Mouse (Mus musculus) splenic B cell, adult 2 months (primary cell): ENCODE measurements around the gene Gna15.

Source experiments
- DNase-seq: peaks from one replicate; pipeline ENCODE4 v3.0.0-alpha.2; 2011; ENCODE audit warnings: low read depth, low spot score
- H3K27me3 ChIP-seq: 2 replicates; pipeline ENCODE4 v1.6.1; 2012; ENCODE audit warnings: mild to moderate bottlenecking, low read length, moderate library complexity, mixed read lengths; ENCODE audit not compliant: control insufficient read depth, poor library complexity, insufficient read depth, severe bottlenecking
- H3K36me3 ChIP-seq: 2 replicates; pipeline ENCODE4 v1.6.1; 2012; ENCODE audit warnings: mild to moderate bottlenecking, low read length, moderate library complexity, mixed read lengths; ENCODE audit not compliant: control insufficient read depth, poor library complexity, insufficient read depth, severe bottlenecking

Gene Gna15

DNA sequence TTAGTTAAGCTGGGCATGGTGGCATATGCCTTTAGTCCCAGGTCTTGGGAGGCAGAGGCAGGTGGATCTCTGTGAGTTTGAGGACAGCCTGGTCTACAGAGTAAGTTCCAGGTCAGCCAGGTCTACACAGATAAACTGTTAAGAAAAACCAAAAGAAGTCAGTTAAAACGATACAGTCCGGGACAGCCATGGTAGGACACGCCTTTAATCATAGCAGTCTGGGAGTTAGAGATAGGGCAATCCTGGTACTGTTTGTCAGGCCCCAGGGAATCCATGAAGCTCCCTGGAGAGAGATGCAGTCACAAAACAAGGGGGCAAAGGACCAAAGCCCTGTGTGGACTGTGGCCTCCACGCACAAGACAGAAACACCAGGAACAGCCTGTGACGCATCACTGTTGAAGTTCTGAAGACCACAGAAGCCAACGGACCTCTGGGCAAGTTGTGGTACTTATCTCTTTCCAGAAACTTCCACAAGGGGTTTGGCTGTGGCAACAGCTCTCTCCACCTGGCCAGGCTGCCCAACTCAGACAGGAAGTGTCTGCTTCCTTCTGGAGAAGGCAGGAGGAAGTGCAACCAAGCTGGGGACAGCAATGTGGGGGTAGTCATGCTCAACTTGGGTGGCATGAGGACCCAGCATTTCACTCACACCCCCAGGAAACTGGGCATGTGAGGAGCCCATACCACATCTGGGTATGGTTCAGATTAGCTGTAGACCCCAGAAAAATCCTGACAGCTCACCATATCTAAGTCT, 4.6 kb downstream of the Gna15 start:
- no peaks in the 10 kb centered on the region for H3K36me3 ChIP-seq
- no peaks in the 10 kb centered on the region for H3K27me3 ChIP-seq
- DNase-seq: peak; percentile 73

DNA sequence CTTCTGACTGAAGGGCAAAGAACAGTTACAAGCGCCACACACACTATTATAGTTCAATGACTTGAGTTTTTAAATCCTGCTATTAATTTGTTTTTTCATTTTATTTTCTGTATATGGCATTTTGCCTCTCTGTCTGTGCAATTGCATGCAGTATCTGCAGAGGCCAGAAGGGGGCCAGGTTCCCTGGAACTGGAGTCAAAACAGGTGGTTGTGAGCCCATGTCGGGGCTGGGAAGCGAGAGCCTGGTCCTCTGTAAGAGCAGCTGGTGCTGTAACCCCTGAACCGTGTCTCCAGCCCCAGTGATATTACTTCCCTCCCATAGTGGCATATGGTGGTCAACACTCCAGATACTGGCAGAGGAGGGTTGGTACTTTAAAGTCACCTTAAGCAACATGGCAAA, 5.5 kb downstream of the Gna15 start:
- peak; percentile 83 for DNase-seq
- Histone ChIP-seq H3K36me3 (peaks cover 4% of the 10 kb centered on the region), H3K27me3 (no peaks in the 10 kb centered on the region)

DNA sequence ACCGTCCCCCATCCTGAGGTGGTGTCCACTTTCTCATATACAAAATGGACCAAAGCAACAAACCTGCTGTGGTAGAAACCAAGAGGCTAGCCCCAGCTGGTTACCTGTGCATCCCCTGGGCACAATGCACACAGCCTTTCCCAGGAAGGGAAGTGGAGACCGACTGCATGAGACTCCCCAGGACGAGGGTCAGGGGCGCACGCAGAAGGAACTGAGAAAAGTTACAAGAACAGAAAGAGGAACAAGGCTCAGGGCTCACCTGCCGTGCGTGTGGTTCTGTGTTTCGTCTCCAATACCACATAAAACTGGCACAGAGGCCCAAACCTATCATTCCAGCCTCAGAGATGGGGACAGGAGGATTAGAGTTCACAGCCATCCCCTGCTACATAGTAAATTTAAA, 6.8 kb downstream of the Gna15 start:
- Histone ChIP-seq H3K27me3 (no peaks in the 10 kb centered on the region), H3K36me3 (peaks cover 4% of the 10 kb centered on the region)
- peak; percentile 80 for DNase-seq

DNA sequence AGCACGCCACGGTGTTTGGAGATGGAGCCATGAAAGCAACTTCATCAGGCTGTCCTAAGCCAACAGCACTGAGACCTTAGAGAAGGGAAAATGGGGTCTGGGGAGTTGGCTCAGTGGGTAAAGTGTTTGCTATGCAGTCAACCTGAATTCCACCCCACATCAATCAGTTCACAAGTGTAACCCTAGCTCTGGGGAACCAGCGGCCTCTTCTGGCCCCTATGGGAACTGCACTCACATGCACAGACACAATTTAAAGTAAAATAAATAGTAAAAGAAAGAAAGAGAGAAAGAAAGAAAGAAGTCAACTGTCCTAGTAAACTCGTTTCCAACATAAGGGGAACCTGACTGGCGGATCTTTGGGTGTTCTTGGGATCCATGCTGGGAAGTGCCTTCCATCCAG, 10.2 kb downstream of the Gna15 start:
- DNase-seq: no peak
- peaks cover 4% of the 10 kb centered on the region for H3K36me3 ChIP-seq
- H3K27me3 ChIP-seq: no peaks in the 10 kb centered on the region

DNA sequence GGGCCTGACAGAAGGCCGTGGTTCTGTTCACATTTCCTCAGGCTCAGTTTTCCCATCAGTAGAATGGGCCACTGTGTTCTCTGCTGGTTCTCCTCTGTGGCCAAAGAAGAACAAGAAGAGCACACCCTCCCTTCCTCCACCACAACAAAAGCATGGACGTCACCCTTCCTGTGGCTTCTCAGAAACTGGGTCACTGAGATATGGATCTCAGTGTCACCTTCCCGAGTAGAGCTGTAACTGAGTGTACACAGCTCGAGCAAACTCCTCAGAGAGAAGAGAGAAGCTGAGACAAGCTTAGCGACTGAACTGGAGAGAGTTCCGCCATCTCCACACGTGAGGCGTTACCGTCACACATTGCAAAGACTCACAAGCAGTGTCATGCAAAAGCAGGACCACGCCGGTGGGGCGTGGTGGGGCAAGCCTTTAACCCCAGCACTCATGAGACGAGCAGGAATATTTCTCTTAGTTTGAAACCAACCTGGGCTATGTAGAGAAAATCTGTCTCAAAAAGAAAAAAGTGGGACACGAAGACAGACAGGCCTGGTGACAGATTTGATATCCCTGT, 13.7 kb downstream of the Gna15 start:
- no peak for DNase-seq
- no peaks in the 10 kb centered on the region for H3K27me3 ChIP-seq
- peaks cover 4% of the 10 kb centered on the region for H3K36me3 ChIP-seq

DNA sequence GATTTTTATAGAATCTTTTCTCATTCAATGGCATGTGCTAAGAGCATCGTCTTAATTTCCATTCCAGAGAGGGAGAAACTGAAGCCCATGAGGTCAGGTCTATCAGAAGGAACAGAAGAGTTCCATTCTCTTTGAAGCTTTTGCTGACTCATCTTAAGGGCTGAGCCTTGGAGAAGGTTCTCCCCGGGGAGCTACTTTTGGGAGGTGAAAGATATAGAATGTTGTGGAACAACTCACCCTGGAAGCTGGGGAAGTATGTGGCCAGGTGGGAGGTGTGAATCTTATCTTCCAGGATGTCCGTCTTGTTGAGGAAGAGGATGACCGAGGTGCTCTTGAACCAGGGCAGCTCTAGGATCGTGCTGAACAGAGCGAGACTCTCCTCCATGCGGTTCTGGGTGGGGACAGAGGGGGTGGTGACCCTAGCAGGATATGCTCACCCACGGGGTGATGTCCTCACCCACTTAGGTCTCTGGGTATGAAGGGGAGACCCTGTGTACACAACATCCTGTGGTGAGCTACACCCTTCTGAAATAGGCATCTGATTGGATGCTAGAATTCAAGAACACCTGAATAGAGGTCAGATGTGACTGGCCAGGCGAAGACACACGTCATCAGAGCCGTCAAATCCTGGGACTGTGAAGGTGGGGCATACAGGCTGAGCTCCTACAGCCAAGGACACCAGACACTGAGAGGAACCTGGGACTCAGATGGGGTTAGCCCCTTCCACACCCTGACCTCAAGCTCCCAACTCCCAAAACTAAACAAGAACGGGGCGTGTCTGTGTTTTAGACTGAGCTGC, 16.1 kb downstream of the Gna15 start:
- no peaks in the 10 kb centered on the region for H3K27me3 ChIP-seq
- peaks cover 1% of the 10 kb centered on the region for H3K36me3 ChIP-seq
- DNase-seq: no peak

DNA sequence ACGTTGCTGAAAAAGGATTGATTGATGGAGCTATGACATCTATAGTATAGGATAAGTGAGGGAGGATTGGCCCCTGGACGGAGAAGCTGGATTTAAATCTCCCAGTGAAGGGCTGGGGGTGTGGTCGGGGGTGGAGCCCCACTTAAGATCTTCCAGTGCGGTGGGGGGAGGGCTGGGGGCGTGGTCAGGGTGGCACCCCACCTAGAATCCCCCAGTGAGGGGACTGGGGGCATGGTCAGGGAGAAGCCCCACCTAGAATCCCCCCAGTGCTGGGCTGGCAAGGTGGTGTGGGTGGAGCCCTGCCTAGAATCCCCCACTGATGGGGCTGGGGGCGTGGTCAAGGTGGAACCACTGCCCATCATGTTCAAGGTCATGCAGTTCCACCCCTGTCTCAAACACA, 16.9 kb downstream of the Gna15 start:
- no peak for DNase-seq
- Histone ChIP-seq H3K36me3 (peaks cover 1% of the 10 kb centered on the region), H3K27me3 (no peaks in the 10 kb centered on the region)

DNA sequence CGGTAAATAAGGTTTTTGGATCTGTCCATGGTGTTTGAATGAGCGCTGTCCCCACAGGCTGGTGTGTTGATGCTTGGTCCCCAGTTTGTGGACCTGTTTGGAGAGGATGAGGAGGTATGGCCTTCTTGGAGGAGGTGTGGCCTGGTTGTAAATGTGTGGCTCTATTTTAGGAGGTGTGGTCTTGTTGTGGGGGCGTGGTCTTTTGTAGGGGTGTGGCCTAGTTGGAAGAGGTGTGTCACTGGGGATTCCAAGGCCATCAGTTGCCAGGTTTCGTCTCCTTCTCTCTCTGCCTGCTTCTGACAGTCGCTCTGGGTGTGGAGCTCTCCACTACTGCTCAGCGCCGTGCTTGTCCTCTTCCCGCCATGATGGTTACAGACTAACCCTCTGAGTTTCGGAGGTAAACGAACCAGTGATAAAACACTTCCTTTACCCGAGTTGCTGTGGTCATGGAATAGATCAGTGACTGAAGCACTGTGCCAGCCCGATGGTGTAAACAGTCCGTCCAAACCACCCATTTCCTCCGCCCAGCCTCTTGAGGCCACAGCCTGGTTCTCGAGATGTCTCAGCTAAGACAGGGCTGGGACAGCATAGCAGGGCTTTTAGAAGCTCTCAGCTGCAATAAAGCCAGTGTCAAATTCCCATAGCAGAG, 18.9 kb downstream of the Gna15 start:
- DNase-seq: no peak
- no peaks in the 10 kb centered on the region for H3K27me3 ChIP-seq
- peaks cover 1% of the 10 kb centered on the region for H3K36me3 ChIP-seq

DNA sequence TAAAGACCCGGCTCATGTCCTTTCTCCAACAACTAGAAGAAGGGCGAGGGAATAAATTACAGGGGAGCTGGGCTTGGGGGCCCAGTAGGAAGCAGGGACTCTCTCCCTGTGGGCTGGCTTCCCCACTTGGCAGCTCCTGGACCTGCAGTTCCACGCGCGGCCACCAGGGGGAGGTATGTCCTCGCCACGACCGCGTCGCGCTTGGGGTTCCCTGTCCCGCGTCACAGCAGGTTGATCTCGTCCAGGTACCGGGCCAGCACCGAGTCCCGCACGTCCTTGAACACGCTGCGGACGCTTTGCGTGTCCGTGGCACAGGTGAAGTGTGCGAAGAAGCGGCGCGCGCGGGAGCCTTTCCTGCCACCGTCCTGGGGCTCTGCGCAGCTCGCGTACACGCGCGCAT, 21.4 kb downstream of the Gna15 start:
- Histone ChIP-seq H3K36me3 (peaks cover 1% of the 10 kb centered on the region; the same call in 1 of the 2 replicates), H3K27me3 (no peaks in the 10 kb centered on the region)
- peak; percentile 89 for DNase-seq

DNA sequence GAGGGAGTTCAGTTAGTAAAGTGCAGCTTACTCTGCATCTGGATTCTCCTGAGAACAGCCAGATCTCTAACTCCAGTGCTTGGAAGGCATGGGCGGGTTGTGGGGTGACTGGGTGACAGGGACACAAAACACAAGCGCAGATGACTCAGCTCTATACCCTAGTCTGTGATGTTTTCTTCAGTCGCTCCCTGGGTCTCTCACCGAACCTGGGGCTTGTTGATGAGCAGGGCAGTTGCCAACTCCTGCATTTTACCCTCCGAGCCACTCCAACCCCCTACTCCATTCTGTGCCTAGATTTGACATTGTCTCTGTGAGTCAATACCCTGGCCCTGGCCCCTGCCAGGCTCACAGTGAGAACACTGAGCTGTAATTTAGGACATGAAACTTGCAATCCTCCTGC, 22.2 kb downstream of the Gna15 start:
- no peaks in the 10 kb centered on the region for H3K27me3 ChIP-seq
- H3K36me3 ChIP-seq: peaks cover 1% of the 10 kb centered on the region; the same call in 1 of the 2 replicates
- no peak for DNase-seq

DNA sequence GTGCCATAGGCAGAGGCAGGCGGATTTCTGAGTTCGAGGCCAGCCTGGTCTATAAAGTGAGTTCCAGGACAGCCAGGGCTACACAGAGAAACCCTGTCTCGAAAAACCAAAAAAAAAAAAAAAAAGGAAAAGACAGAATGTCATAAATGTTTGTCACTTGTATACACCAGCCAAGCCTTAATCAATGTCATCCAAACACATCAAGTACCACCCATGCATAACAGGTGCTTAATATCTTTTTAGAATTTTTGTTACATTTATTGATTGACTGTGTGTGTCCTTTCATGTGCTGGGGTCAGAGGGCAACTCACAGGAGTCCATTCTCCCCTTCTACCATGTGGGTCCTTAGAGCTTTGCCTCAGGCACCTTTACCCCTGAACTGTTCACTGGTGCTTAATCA, 24.0 kb downstream of the Gna15 start, which contains the start of gene S1pr4:
S1pr4 (minus strand) TSS at position 101 of the 400 bp plus-strand sequence.
- no peak for DNase-seq
- peaks cover 1% of the 10 kb centered on the region; the same call in 1 of the 2 replicates for H3K36me3 ChIP-seq

DNA sequence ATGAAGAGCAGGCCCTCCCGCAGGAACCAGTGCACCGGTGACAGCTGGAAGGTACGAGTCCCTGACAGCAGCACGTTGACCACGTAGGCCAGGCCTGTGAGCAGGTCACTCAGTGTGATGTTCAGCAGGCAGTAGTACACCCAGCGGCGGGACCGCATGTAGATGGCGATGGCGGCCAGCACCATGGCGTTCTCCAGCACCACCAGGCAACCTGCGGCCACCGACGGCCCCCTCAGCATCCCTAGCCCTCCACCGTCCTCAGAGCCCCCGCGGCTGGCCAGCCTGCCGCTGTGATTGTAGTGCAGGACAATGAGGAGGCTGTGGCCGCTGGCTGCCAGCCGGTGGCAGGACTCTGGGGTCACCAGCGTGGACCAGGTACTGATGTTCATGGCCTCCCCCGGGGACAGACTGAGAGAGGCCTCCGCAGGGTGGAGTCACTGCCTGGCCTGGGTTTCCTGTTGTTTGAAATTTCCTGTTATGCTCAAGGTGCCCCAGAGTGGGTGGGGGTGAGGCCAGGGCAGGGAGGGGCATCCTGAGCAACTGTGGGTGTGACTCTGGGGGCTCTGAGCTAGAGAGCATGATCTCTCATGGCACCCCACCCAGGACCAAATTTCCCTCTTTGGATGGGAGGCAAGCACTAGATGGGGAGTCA, 24.6 kb downstream of the Gna15 start:
- H3K36me3 ChIP-seq: no peaks in the 10 kb centered on the region

More for the DNA sequence above, 24.0 kb downstream of the Gna15 start, which contains the start of gene S1pr4:
- H3K27me3 ChIP-seq: no peaks in the 10 kb centered on the region

DNA sequence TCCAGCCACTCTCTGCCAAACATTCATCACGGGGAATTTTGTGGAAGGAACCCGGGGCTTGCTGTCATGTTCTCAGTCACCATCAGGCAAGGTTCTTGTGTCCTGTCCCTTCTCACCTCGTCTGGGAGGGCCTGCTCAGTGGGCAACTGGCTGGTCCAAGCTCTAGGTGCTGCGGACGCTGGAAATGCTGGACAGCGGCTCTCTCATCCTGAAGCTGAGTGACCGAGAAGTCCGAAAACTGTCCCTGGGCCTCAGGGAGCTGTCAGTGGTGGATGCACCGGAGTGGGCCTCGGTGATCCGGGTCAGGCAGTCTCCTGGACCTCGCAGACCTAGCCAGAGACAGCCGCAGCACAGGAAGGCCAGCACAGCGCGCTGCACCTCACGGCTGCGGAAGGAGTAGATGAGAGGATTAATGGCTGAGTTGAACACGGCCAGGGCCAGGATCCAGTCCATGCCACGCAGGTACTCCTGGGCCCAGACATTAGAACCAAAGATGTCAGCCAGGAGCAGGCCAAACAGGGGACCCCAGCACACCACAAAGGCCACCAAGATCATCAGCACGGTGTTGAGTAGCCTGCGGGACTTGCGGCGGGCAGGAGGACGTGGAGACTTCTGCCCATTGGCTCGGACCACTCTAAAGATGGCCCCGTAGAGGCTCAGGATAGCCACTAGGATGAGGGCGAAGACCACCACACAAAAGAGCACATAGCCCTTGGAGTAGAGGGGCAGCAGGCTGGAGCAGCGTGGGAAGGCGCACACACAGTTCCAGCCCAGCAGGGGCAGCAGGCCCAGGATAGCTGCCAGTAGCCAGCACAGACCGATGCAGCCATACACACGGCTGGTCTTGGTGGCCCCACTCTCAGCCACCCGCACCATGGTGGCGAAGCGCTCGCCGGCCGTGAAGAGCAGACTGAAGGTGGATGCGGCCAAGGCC, 25.4 kb downstream of the Gna15 start:
- peak; percentile 44 for DNase-seq
- Histone ChIP-seq H3K36me3 (no peaks in the 10 kb centered on the region), H3K27me3 (no peaks in the 10 kb centered on the region)

More for the DNA sequence above, 24.6 kb downstream of the Gna15 start:
- peak; percentile 76 for DNase-seq
- H3K27me3 ChIP-seq: no peaks in the 10 kb centered on the region
